Mouse (Mus musculus): ENCODE measurements around the gene Fam69a. TPM values are rescaled to one million over a fixed set of nuclear protein-coding genes. Genes with fewer than 3 reads are reported as not detected.
"Not testable (repeated sequence)": the region's sequence is repeated elsewhere in the genome, so short reads cannot be mapped to it uniquely, and the experiment has no call there.

The Fam69a gene
- polyA plus RNA-seq, 2 experiments = 1.8 to 8.0 TPM

- WGBS (ENCODE audit: insufficient replicate concordance) = 38% methylated on average over 1 of the region's 1 CpGs
- TF ChIP-seq CTCF (IDR thresholded peaks at IDR 0.05; ENCODE audit: low read depth) (no peak), EP300 (IDR thresholded peaks at IDR 0.05; ENCODE audit: low read depth) (no peak)
- Histone ChIP-seq H3K27me3 (ENCODE audit: control insufficient read depth, insufficient read depth, low read length) (no peaks in the 10 kb centered on the region), H3K4me1 (replicated peaks; ENCODE audit: control insufficient read depth in 2 of 2, insufficient read depth in 2 of 2, low read length in 1 of 2) (peaks cover 0 to 4% of the 10 kb centered on the region in 2 experiments; a peak in 1 of 4 replicates), H3K4me2 (ENCODE audit: low read depth) (no peak overlapping the region), H3K36me3 (replicated peaks; ENCODE audit: control insufficient read depth, insufficient read depth, low read depth) (no peaks in the 10 kb centered on the region), H3K27ac (no peak overlapping the region), H3K4me3 (ENCODE audit: insufficient read depth in 1 of 2, low read depth in 2 of 2, low read length in 2 of 2) (no peak overlapping the region), H3K9ac (replicated peaks) (no peak overlapping the region), H3K9me3 (ENCODE audit: control insufficient read depth, low read length) (no peaks in the 10 kb centered on the region)
- ATAC-seq (ENCODE audit: insufficient read depth) (no peak), DNase-seq (ENCODE audit: low read depth in 3 of 3, low spot score in 3 of 3) (no peak)
Measured at GRCm38 (mm10) chr5:107942941-107943340, 43.9 kb downstream of the Fam69a start.

DNA sequence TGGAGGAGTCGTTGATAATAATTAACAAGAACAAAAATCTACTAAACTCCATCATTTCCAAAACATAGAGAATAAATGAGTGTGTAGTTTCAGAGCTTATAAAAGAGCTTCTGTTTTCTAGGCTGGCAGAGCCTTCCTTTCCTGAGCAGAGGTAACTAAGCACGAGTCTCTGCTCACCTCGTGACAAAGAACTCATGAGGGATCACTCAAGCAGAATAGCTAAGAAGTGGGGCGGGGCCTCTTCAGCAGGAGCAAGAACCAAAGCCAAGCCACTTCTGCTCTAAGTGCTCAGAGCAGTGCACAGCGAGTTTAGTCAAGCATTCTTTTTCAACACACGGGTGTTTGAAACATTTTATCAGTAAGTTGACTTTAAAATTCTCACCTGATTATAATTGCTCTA is 45.7 kb downstream of the Fam69a start:
- no peak for DNase-seq (ENCODE audit: low read depth in 3 of 3, low spot score in 3 of 3)
- WGBS (ENCODE audit: insufficient replicate concordance) = 52% methylated on average over 6 of the region's 6 CpGs
- TF ChIP-seq EP300 (IDR thresholded peaks at IDR 0.05; ENCODE audit: low read depth) (no peak), CTCF (IDR thresholded peaks at IDR 0.05; ENCODE audit: low read depth) (no peak)
- Histone ChIP-seq H3K9ac (replicated peaks) (no peak overlapping the region), H3K9me3 (ENCODE audit: control insufficient read depth, low read length) (no peaks in the 10 kb centered on the region), H3K27me3 (ENCODE audit: control insufficient read depth, insufficient read depth, low read length) (no peaks in the 10 kb centered on the region), H3K27ac (no peak overlapping the region), H3K36me3 (replicated peaks; ENCODE audit: control insufficient read depth, insufficient read depth, low read depth) (no peaks in the 10 kb centered on the region), H3K4me2 (ENCODE audit: low read depth) (no peak overlapping the region), H3K4me1 (replicated peaks; ENCODE audit: control insufficient read depth in 2 of 2, insufficient read depth in 2 of 2, low read length in 1 of 2) (no peaks in the 10 kb centered on the region; a peak in 1 of 4 replicates), H3K4me3 (ENCODE audit: insufficient read depth in 1 of 2, low read depth in 2 of 2, low read length in 2 of 2) (no peak overlapping the region)
- ATAC-seq (ENCODE audit: insufficient read depth) = no peak

DNA sequence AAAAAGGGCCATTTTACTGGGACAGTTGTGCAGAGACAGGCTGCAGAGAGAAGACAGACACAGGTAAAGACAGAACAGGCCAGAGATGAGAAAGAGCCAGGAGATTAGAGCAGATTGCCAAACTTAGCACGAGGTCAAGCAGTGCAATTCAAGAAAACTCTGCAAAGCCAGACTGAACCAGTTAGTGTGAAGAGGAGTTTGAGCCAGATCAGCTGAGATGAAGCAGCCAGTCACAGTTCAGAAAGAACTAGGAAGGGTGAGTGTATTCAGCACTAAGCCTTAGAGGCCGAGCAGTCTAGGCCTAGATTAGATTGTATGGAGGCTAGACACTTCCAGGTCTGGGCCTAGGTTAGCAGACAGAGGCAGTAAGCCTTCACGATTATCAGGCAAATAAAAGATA is 47.2 kb downstream of the Fam69a start:
- Histone ChIP-seq H3K9me3 (ENCODE audit: control insufficient read depth, low read length) (no peaks in the 10 kb centered on the region), H3K4me2 (ENCODE audit: low read depth) (no peak overlapping the region), H3K36me3 (replicated peaks; ENCODE audit: control insufficient read depth, insufficient read depth, low read depth) (no peaks in the 10 kb centered on the region), H3K27me3 (ENCODE audit: control insufficient read depth, insufficient read depth, low read length) (no peaks in the 10 kb centered on the region), H3K9ac (replicated peaks) (no peak overlapping the region), H3K27ac (no peak overlapping the region), H3K4me3 (ENCODE audit: insufficient read depth in 1 of 2, low read depth in 2 of 2, low read length in 2 of 2) (no peak overlapping the region), H3K4me1 (replicated peaks; ENCODE audit: control insufficient read depth in 2 of 2, insufficient read depth in 2 of 2, low read length in 1 of 2) (peaks cover 3 to 6% of the 10 kb centered on the region in 2 experiments; a peak in 3 of 4 replicates)
- ATAC-seq (ENCODE audit: insufficient read depth) = peak; percentile 37; the same call in 1 of the 2 replicates
- TF ChIP-seq CTCF (IDR thresholded peaks at IDR 0.05; ENCODE audit: low read depth) (no peak), EP300 (IDR thresholded peaks at IDR 0.05; ENCODE audit: low read depth) (no peak)
- 54% methylated on average over 3 of the region's 3 CpGs for WGBS (ENCODE audit: insufficient replicate concordance)
- DNase-seq (ENCODE audit: low read depth in 3 of 3, low spot score in 3 of 3) = no peak

- no peak for ATAC-seq (ENCODE audit: insufficient read depth)
- no peaks in the 10 kb centered on the region for H3K27me3 ChIP-seq (ENCODE audit: control insufficient read depth, insufficient read depth, low read length)
- TF ChIP-seq EP300 (IDR thresholded peaks at IDR 0.05; ENCODE audit: low read depth) = no peak
- no peak for TF ChIP-seq CTCF (IDR thresholded peaks at IDR 0.05; ENCODE audit: low read depth)
- no peaks in the 10 kb centered on the region for H3K36me3 ChIP-seq (replicated peaks; ENCODE audit: control insufficient read depth, insufficient read depth, low read depth)
- 75% methylated on average over 2 of the region's 2 CpGs for WGBS (ENCODE audit: insufficient replicate concordance)
- no peak overlapping the region for H3K4me3 ChIP-seq (ENCODE audit: insufficient read depth in 1 of 2, low read depth in 2 of 2, low read length in 2 of 2)
- no peak overlapping the region for H3K4me2 ChIP-seq (ENCODE audit: low read depth)
- H3K4me1 ChIP-seq (replicated peaks; ENCODE audit: control insufficient read depth in 2 of 2, insufficient read depth in 2 of 2, low read length in 1 of 2) = peaks cover 3 to 7% of the 10 kb centered on the region in 2 experiments; a peak in 3 of 4 replicates
- DNase-seq (ENCODE audit: low read depth in 3 of 3, low spot score in 3 of 3) = no peak
- H3K9ac ChIP-seq (replicated peaks) = no peak overlapping the region
- no peaks in the 10 kb centered on the region for H3K9me3 ChIP-seq (ENCODE audit: control insufficient read depth, low read length)
- H3K27ac ChIP-seq = no peak overlapping the region
Measured at GRCm38 (mm10) chr5:107938886-107939285, 48.0 kb downstream of the Fam69a start.

- 63% methylated on average over 1 of the region's 1 CpGs for WGBS (ENCODE audit: insufficient replicate concordance)
- H3K4me1 ChIP-seq (replicated peaks; ENCODE audit: control insufficient read depth in 2 of 2, insufficient read depth in 2 of 2, low read length in 1 of 2); H3K9ac ChIP-seq (replicated peaks); H3K36me3 ChIP-seq (replicated peaks; ENCODE audit: control insufficient read depth, insufficient read depth, low read depth); H3K4me3 ChIP-seq (ENCODE audit: insufficient read depth in 1 of 2, low read depth in 2 of 2, low read length in 2 of 2); H3K27ac ChIP-seq; H3K27me3 ChIP-seq (ENCODE audit: control insufficient read depth, insufficient read depth, low read length); DNase-seq (ENCODE audit: low read depth in 3 of 3, low spot score in 3 of 3); H3K4me2 ChIP-seq (ENCODE audit: low read depth); H3K9me3 ChIP-seq (ENCODE audit: control insufficient read depth, low read length); ATAC-seq (ENCODE audit: insufficient read depth): not testable (repeated sequence)
Measured at GRCm38 (mm10) chr5:107938483-107938882, 48.4 kb downstream of the Fam69a start.
